Mouse (Mus musculus) embryonic fibroblast, embryonic 13.5 days (primary cell): Measurements from ENCODE around the gene Gnat1. TPM values are rescaled to one million over a fixed set of nuclear protein-coding genes. Genes with fewer than 3 reads are reported as not detected.
A peak's percentile ranks its signal among the peaks of the same experiment; 100 is the strongest.
"Not testable (repeated sequence)": the region's sequence is repeated elsewhere in the genome, so short reads cannot be mapped to it uniquely, and the experiment has no call there.

Experiments used
- H3K27ac ChIP-seq: 2 replicates; pipeline ENCODE4 v1.5.1; 2012; ENCODE audit warnings: low read length, control low read depth, inconsistent platforms; ENCODE audit not compliant: insufficient read depth
- H3K4me1 ChIP-seq: 2 replicates; pipeline ENCODE4 v1.6.1; 2011; ENCODE audit warnings: low read length; ENCODE audit not compliant: control insufficient read depth, insufficient read depth
- H3K4me3 ChIP-seq: 2 replicates; pipeline ENCODE4 v1.5.1; 2011; ENCODE audit warnings: mild to moderate bottlenecking, control low read depth, low read length; ENCODE audit not compliant: insufficient read depth
- CTCF ChIP-seq: IDR thresholded peaks from 2 replicates; pipeline ENCODE4 v1.5.1; 2011; ENCODE audit warnings: mild to moderate bottlenecking, control low read depth, low read length, moderate library complexity, borderline replicate concordance; ENCODE audit not compliant: insufficient read depth
- POLR2A ChIP-seq: IDR thresholded peaks from 2 replicates; pipeline ENCODE4 v1.6.1; 2011; ENCODE audit warnings: low read depth, mild to moderate bottlenecking, control low read depth, low read length, moderate library complexity
- polyA plus RNA-seq: library from polyadenylated mRNA; stranded (reverse); fragments of >200 nt; gene quantifications from 2 replicates; pipeline ENCODE4 v1.2.4, GENCODE M21; 2011; ENCODE audit warnings: low read depth; ENCODE audit not compliant: missing spikeins, insufficient read length

Gene Gnat1
- polyA plus RNA-seq, 1 experiment: not detected

- no peaks in the 10 kb centered on the region; the same call in 1 of the 2 replicates for H3K4me1 ChIP-seq
- no peak for TF ChIP-seq CTCF
- no peak for TF ChIP-seq POLR2A
These were observed 14.0 kb upstream of the Gnat1 start for GRCm38 (mm10) chr9:107693433-107693987.

GRCm38 (mm10) chr9:107692785-107693184, 13.3 kb upstream of the Gnat1 start:
- Histone ChIP-seq H3K27ac (no peak overlapping the region), H3K4me1 (no peaks in the 10 kb centered on the region), H3K4me3 (no peak overlapping the region)
- TF ChIP-seq CTCF (no peak), POLR2A (no peak)

More at GRCm38 (mm10) chr9:107693433-107693987, 14.0 kb upstream of the Gnat1 start:
- no peak overlapping the region for H3K4me3 ChIP-seq
- no peak overlapping the region for H3K27ac ChIP-seq

DNA sequence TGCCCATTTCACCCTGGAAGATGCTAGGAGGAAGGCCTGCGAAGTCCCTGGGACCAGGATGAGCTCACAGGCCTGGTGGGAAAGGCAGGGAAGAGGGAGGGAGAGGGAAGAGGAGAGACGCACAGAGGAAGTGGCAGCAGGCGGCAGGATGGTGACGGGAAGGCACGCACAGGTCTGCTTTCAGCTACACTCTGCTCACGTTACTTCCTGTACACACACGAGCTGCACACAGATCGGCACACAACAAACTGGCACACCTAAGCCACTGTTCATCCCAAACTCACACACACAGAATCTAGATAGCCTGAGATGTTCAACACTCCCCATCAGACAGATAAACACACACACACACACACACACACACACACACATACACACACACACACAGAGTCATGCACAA, 10.9 kb upstream of the Gnat1 start:
- Histone ChIP-seq H3K4me3 (no peak overlapping the region), H3K27ac (no peak overlapping the region), H3K4me1 (no peaks in the 10 kb centered on the region)
- TF ChIP-seq POLR2A (no peak), CTCF (no peak)

DNA sequence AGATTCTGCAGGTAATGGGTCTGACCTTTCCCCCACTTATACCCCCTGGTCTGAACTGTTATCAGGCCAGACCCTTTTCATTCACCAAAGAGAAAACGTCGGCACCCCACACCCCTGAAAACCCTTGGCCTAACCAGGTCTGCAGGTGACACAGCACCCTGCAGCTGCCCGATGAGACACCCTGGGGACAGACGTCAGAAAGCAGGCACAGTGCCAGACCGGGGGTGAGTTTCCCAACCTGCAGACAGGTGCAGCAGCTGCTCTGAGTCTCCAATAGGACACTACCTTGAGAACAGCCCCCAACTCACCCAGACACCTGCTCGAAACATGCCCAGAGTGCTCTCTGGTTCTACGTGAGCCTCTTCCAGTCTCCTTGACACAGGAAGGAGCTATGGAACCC, 9.4 kb upstream of the Gnat1 start:
- Histone ChIP-seq H3K4me3 (no peak overlapping the region), H3K4me1 (no peaks in the 10 kb centered on the region), H3K27ac (no peak overlapping the region)
- TF ChIP-seq POLR2A (no peak), CTCF (no peak)

DNA sequence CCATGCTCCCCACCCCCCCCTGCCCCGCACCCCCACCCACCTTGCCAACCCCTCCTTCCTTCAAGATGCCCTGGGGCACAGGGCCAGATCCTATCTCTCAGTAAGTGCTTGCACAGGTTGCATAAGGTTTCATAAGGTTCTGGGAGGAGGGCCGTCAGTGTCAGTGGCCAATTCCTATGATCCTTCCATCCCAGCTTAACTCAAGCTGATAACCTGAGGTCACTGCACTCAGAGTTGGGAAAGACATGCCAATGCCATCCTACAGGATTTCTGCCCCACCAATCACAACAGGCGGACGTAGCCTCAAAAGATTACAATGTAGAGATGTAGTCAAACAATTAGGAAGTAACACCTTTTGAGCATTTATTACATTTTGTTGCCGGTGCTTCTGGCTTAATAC, 8.9 kb upstream of the Gnat1 start:
- Histone ChIP-seq H3K27ac (no peak overlapping the region), H3K4me1 (no peaks in the 10 kb centered on the region), H3K4me3 (no peak overlapping the region)
- no peak for TF ChIP-seq POLR2A
- no peak for TF ChIP-seq CTCF

DNA sequence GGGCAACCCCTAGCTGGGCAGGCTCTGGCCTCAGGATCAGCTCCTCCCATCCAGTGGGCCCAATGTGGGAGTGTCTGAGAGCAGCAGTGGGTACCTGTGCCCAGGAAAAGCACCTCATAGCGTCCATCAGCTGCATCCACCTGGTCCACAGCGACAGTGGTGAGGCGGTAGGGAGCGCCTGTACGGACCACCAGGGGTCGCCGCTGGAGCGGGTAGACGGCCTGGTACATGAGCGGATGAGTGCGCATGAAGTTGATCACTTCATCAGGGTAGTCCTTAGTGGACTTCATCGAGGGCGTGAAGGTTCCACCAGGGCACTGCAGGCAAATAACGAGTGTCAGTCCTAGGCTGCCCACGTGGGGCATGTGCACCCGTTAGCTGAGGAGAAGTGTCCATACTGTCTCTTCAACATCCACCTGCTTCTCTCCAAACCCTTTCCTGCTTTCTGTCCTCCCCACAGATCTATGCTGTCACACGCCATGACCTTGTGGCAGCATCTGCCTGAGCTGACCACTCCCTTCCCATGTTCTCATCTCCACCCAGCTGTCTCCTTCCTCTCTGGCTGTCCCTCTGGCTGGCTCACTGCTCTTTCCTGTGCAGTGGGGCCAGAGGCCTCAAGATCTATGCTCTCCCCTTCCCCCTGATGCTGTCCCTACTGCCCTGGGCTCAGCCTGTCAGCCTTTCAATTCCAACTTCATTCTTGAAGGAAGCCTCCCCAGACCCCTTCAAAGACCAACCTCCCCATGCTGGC, 5.9 kb upstream of the Gnat1 start:
- TF ChIP-seq POLR2A: no peak
- TF ChIP-seq CTCF: peak; percentile 87
- Histone ChIP-seq H3K4me1 (no peaks in the 10 kb centered on the region), H3K4me3 (no peak overlapping the region), H3K27ac (no peak overlapping the region)

DNA sequence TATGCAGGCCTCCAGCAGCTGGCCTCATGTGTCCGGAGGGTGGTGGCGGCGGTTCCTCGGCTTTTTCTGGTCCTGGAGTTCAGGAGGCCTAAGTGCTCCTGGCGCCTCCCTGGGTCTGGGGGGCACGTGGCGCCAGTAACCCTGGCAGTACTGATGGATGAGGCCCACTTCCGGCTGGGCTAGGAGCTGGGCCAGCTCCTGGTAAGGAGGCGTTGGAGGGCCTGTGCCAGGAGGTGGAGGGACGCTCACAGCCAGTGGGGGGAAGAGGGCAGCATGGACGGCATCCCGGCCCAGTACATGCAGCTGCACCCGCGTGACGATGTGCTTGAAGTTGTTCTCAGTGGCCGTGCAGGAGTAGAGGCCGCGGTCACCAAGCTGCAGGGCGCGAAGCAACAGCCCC, 2.9 kb upstream of the Gnat1 start:
- H3K4me1 ChIP-seq: no peaks in the 10 kb centered on the region
- H3K27ac ChIP-seq: no peak overlapping the region
- no peak overlapping the region for H3K4me3 ChIP-seq
- no peak for TF ChIP-seq CTCF
- no peak for TF ChIP-seq POLR2A

GRCm38 (mm10) chr9:107678861-107679260, 651 bp downstream of the Gnat1 start:
- no peak for TF ChIP-seq POLR2A
- no peak for TF ChIP-seq CTCF
- Histone ChIP-seq H3K27ac (no peak overlapping the region), H3K4me1 (no peaks in the 10 kb centered on the region), H3K4me3 (no peak overlapping the region)

- H3K4me3 ChIP-seq, H3K4me1 ChIP-seq, H3K27ac ChIP-seq: not testable (repeated sequence)
These were observed 1.5 kb downstream of the Gnat1 start for GRCm38 (mm10) chr9:107677819-107678526.
